Mouse (Mus musculus): ENCODE measurements at regions not wholly inside any gene's neighbourhood (a gene's known extent, or its start where the extent isn't known, plus 50 kb on each side); places are given as distances from the start of the nearest gene placed in this dataset.
A peak's percentile ranks its signal among the peaks of the same experiment; 100 is the strongest.

GRCm38 (mm10) chr9:71420064-71420463 is 65.7 kb downstream of the Polr2m start:
- DNase-seq (ENCODE audit: low read depth, low spot score) = no peak

GRCm38 (mm10) chr9:71418531-71418930 is 67.2 kb downstream of the Polr2m start:
- DNase-seq (ENCODE audit: low read depth, low spot score) = no peak

- DNase-seq (ENCODE audit: low read depth, low spot score) = no peak
These were observed 68.5 kb downstream of the Polr2m start for GRCm38 (mm10) chr9:71417248-71417647.

GRCm38 (mm10) chr9:71411171-71411570 is 74.6 kb downstream of the Polr2m start:
- peak; percentile 75 for DNase-seq (ENCODE audit: low read depth, low spot score)

DNA sequence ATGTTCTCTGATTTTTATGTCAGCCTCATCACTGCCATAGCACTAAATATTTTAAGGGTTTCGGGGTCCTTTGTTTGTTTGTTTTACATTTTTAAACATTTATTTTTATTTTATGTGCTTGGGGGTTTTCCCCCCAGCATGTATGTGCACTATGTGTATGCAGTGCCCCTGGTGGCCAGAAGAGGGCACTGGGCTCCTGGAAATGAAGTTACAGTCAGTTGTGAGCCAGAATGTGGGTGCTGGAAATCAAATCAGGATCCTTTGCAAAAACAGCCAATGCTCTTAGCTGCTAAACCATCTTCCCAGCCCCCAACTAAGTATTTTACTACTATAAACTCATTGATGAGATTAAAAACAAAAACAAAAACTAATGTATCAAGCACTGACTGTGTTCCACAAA is 75.8 kb downstream of the Polr2m start:
- DNase-seq (ENCODE audit: low read depth, low spot score) = no peak

DNA sequence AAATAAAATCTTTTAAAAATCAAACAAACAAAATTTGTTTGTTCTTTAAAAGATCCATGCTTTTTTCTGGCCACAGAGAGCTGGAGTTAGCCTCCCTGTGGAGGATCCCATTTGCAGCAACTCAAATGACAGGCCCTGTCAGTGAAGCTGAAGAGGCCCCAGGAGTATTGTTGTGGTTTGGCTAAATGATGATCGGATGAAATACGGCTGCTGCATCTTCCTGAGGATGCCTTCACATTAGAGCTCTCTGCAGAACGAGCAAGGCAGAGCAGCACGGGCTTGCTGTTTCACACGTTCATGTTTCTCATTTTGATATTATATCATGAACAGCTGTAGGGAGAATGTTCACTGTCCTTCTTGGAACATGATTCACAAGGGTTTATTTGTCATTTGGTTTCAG is 76.8 kb downstream of the Polr2m start:
- no peak for DNase-seq (ENCODE audit: low read depth, low spot score)

DNA sequence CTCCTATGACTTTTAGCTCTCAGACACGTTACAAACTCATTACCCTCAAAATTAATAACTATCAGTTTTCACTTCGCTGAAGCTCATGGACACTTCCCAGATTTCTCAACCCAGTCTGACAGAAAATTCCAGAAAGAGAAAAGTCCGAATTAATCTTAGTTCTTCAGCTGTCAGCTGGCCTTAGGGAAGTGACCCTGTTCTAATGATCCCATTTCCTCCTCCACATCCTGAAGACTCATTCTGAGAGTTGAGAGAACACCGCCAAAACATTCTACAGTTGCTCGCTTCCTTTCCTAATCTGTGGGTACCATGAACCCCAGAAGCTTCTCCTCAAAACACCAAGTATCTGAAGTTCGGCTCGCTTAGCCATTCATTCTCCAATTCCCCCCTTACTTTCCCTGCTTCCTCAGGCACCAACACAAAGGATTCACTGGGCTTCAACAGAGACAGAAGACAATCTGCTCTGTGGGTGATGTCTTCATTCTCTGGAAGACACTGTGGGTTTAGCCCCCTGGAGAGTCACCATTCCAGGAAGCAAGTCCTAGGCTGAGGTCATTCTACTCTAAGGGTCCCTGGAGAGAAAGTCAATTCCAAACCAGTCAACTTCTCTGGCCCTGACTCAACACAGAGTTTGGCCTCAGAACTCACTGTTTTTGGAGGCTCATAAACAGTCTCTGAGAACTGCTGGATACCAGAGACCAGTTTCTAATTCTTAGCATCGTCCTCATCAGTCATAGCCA is 81.2 kb downstream of the Polr2m start:
- no peak for DNase-seq (ENCODE audit: low read depth, low spot score)

- no peak for DNase-seq (ENCODE audit: low read depth, low spot score)
These were observed 84.1 kb downstream of the Polr2m start for GRCm38 (mm10) chr9:71401667-71402066.

DNA sequence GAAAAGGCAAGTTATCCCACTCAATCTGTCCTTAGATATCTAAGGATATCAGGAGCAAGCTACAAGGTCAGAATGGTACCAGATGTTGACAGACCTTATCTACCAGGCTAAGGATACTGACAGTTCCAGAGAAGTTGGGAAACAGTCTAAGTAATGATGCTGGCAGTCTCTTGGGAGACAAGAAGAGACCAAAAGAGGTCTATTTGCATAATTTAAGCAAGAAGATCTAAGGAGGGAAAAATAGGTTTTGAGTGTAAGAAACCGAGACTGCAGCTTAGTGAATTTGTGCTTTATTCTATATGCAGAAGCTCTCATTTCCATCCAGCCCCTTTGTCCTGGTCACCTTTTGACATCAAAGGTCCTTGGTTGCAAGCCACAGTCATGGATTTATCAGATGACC is 86.4 kb downstream of the Polr2m start:
- DNase-seq (ENCODE audit: low read depth, low spot score) = no peak

DNA sequence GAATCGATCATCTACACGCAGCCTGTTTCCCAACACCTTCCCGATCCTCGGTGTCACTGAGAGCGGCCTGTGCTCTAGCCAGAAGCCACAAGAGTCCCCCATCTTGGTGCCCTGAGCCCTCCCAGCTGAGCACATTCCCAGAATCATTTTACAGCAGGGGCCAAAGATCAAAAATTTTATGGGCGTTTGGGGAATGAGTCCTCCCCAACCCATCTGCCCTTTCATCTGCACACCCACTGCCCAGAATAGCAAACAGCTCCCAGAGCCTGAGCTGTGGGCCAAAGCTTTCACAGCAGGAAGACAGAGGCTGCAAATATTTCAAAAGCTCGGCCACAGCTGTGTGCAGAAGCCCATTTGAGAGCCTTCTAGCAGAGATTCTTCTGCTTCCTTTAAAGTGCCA is 89.0 kb downstream of the Polr2m start:
- DNase-seq (ENCODE audit: low read depth, low spot score) = no peak

DNA sequence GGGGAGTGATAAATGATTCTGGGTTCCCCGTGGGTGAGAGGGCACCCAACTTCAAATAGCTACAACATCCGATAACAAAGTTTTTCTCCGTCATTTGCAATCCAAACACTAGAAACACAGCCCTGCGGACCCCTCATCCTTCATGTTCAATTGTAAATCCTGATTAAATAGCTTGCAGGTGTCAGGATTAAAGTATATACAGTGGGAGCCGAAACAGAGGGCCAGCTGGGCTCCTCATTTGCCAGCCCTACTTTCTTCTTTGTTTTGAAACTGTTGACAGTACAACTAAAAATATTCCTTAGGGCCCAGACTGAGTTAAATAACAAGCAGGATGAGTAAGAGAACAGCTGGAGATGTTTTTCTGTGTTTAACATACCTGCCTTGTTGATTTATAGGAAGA is 95.5 kb downstream of the Polr2m start:
- no peak for DNase-seq (ENCODE audit: low read depth, low spot score)

DNA sequence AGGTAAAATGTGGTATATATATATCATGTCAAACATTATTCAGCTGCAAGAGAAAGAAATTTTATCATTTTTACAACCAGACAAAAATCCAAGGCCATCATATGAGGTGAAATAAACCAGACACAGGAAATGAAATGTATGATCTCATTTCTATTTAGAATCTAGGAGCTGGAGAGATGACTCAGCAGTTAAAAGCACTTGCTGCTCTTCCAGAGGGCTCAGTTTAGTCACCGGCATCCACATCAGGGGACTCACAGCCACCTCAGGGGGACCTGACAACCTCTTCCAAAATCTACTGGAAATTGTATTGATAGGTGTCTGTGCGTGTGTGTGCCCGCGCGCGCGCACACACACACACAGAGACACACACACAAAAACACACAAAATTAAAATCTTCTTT is 98.3 kb downstream of the Polr2m start:
- DNase-seq (ENCODE audit: low read depth, low spot score) = no peak

DNA sequence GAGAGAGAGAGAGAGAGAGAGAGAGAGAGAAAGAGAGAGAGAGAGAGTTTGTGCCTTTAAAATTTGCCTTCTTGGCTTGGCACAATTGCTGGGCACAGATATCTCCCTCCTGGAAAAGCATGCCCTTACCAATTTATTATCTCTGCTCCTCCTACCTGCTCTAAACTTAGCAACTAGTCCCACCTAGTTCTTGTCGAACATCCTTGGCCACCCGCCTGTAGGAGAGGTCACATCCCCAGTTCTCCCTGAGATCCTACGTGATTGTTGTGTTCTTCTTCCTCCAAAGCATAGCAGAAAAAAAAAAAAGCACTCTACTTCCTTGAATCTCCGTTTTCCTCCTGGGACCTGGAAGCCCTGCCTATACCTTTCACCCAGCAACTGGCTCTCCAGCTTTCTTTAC is 101.8 kb downstream of the Polr2m start:
- no peak for DNase-seq (ENCODE audit: low read depth, low spot score)

GRCm38 (mm10) chr9:71379731-71380250 is 105.9 kb downstream of the Polr2m start:
- no peak for DNase-seq (ENCODE audit: low read depth, low spot score)

- DNase-seq (ENCODE audit: low read depth, low spot score) = peak; percentile 58
These were observed 116.0 kb downstream of the Polr2m start for GRCm38 (mm10) chr9:71369760-71370159.

GRCm38 (mm10) chr9:71369202-71369601 is 116.5 kb downstream of the Polr2m start:
- no peak for DNase-seq (ENCODE audit: low read depth, low spot score)

DNA sequence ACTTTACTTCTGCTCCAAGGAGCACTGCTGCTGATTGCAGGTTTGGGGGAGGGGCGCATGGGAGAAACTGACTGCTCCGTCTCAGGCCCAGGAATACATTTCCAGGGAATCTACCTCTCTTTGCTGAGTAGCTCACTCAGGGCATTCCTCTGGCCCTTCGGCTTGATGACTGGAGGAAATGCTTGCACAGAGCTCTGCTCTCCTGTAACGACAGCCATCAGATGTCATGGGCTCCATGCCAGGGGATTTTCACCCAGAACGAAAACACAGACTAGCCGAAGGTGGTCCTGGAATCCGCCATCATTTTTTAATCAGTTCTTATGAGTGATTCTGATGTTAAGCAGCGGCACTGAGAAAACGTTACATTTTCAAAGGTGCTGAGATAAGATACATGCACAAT is 119.2 kb downstream of the Polr2m start:
- DNase-seq (ENCODE audit: low read depth, low spot score) = no peak

DNA sequence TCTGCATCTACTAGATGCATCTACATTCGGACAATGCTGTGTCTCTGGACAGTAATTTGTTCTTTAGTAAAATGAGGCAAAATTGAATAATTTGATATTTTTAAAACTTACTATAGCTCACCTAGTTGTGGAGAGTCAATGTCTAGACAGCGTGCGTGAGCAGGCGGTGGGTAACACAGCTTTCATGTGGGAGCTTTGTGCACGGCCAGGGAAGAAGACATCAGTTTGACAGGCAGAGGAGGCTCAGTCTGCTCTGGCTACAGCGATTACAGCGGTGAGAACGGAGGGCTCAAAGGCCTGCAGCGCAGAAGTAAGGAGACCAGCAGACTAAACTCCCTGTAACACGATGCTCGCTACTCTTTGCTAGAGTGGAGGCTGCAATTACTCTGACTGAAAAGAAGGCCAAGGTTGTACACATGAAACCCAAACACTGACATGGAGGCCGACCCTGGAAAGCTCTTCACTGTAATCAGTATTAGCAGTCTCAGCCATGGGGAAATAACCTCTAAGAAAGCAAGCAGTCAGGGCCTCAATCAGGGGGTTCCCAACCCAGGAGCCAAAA is 120.5 kb downstream of the Polr2m start:
- DNase-seq (ENCODE audit: low read depth, low spot score) = no peak

GRCm38 (mm10) chr9:71364047-71364665 is 121.6 kb downstream of the Polr2m start:
- no peak for DNase-seq (ENCODE audit: low read depth, low spot score)

DNA sequence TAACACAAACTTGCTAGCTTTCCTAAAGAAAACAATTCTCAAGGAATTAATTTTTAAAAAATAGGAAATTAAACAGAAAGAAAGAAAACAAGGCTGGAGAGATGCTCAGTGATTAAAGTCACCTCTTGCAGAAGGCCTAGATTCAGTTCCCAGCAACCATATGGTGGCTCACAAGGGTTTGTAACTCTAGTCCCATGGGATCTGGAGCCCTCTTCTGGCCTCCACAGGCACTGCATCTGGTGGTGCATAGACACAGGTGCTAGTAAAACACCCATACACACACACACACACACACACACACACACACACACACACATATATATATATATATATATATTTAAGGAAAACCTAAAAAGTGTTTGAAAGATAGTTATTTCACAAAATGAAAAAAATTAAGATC is 123.3 kb downstream of the Polr2m start:
- peak; percentile 60 for DNase-seq (ENCODE audit: low read depth, low spot score)

GRCm38 (mm10) chr9:71361961-71362360 is 123.8 kb downstream of the Polr2m start:
- peak; percentile 42 for DNase-seq (ENCODE audit: low read depth, low spot score)

DNA sequence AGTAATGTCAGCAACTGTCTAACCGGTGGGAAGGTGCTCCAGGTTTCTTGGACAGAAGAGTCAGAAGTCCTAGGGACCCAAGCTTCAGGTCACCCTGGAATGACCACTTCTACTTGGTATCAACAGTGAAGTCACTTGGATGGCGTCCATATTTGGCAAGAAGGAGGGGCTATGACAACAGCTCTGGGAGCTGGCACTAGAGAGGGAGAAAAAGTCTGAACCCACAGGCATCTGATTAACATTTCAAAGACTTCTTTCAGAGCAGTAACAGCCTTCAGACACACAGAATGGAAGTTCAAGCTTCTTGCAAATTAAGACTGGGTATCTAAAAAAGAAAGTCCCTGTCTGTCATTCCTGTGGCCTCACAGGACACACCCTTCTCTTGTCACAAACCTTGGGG is 124.4 kb downstream of the Polr2m start:
- peak; percentile 89 for DNase-seq (ENCODE audit: low read depth, low spot score)

GRCm38 (mm10) chr9:71360676-71361075 is 125.1 kb downstream of the Polr2m start:
- no peak for DNase-seq (ENCODE audit: low read depth, low spot score)
